Mouse (Mus musculus) ES-E14 (cell line): ENCODE measurements around the gene Apbb2.

ENCODE experiments used
- CHD2 ChIP-seq: IDR thresholded peaks from 2 replicates; pipeline ENCODE4 v1.6.1; 2014; ENCODE audit warnings: mild to moderate bottlenecking, low read depth, low read length, inconsistent platforms
- HCFC1 ChIP-seq: IDR thresholded peaks from 2 replicates; pipeline ENCODE4 v1.6.1; 2012; ENCODE audit warnings: low read length, inconsistent platforms, borderline replicate concordance; ENCODE audit not compliant: insufficient read depth
- ZC3H11A ChIP-seq: IDR thresholded peaks from 2 replicates; pipeline ENCODE4 v1.6.1; 2012; ENCODE audit warnings: low read depth, mild to moderate bottlenecking, inconsistent platforms, low read length, borderline replicate concordance
- ZNF384 ChIP-seq: IDR thresholded peaks from 2 replicates; pipeline ENCODE4 v1.6.1; 2012; ENCODE audit warnings: low read depth, low read length, inconsistent platforms

DNA sequence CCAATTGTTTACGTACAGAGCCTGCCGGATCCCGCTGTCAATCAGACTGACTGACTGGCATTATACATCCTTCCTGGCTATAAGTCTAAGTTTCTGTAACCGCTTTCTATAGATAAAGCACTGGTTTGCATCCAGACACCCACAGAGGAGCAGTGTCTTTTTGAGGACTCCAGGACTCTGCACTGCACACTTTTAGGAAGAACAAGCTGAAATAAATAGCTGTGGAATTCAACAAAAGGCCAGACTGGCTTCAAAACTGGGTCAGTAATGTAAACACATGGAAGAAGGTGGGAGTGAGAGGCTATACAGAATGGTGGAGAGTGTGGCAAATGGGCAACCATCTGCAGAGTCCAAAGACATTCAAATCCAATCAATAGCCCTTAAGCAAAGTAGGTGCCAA, 218.0 kb downstream of the Apbb2 start:
- TF ChIP-seq HCFC1 (no peak), ZC3H11A (no peak), CHD2 (no peak), ZNF384 (no peak)
